Mouse (Mus musculus) brain, embryonic 14.5 days (tissue): ENCODE results near the gene Stx1a.

Source experiments
- CTCF ChIP-seq: fragments of 200-500 bp; IDR thresholded peaks from 2 replicates; pipeline ENCODE4 v1.5.1; 2012; ENCODE audit warnings: inconsistent platforms, mild to moderate bottlenecking, moderate library complexity, borderline replicate concordance; ENCODE audit not compliant: insufficient read depth, insufficient read length; ENCODE audit errors: extremely low read depth
- POLR2A ChIP-seq: fragments of 200-500 bp; IDR thresholded peaks from 2 replicates; pipeline ENCODE4 v1.6.1; 2012; ENCODE audit warnings: mild to moderate bottlenecking, inconsistent platforms, borderline replicate concordance; ENCODE audit not compliant: poor library complexity, insufficient read depth, insufficient read length, severe bottlenecking; ENCODE audit errors: extremely low read depth

DNA sequence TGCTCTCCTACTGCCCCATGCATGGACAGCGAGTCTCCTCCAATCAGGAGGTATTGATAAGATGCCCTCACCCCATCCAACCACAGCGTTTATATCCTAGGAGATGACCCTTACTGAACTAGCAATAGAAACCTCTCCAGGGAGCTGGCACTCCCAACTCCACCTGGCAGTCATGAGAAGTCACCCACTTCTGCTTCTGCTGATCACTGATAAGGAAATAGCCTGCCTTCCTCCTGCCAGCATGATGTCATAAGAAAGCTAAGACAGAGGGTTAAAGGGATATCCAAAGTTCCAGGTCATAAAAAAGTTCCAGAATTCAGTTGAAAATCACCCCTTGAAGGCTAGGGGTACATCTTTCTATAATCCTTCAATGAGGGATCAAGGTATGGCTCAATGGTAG is 47.1 kb upstream of the Stx1a start:
- TF ChIP-seq CTCF: no peak
- TF ChIP-seq POLR2A: no peak
